Comparison of ENCODE assay signal across 1 mouse cellular context in genomic region chr10:63439694-63440228, GRCm38 (mm10).
A peak's percentile ranks its signal among the peaks of the same experiment; 100 is the strongest.
TF ChIP-seq lines count a peak whose summit lies in the region.

No protein-coding gene starts in this region.

TF ChIP-seq in MEL, 35 proteins besides CTCF, POLR2A, EP300 and RAD21:
- TF ChIP-seq SMC3 (IDR thresholded peaks at IDR 0.05; ENCODE audit: low read depth, low read length) = no peak
- TF ChIP-seq KAT2A (conservative IDR thresholded peaks at IDR 0.05; ENCODE audit: low read depth, low read length) = no peak
- TF ChIP-seq MXI1 (IDR thresholded peaks at IDR 0.05; ENCODE audit: low read depth, low read length) = no peak
- TF ChIP-seq NRF1 (IDR thresholded peaks at IDR 0.05; ENCODE audit: insufficient read depth, low read depth, low read length, poor library complexity, severe bottlenecking) = no peak
- TF ChIP-seq TCF12 (IDR thresholded peaks at IDR 0.05; ENCODE audit: low read depth, low read length) = peak; percentile 63; the same call in 1 of the 2 replicates
- no peak for TF ChIP-seq UBTF (IDR thresholded peaks at IDR 0.05; ENCODE audit: borderline replicate concordance, insufficient read depth, low read depth, low read length)
- no peak for TF ChIP-seq MAFK (IDR thresholded peaks at IDR 0.05; ENCODE audit: borderline replicate concordance, low read depth, low read length)
- peak; percentile 42 for TF ChIP-seq RCOR1 (IDR thresholded peaks at IDR 0.05; ENCODE audit: low read depth, low read length)
- no peak for TF ChIP-seq MAZ (IDR thresholded peaks at IDR 0.05; ENCODE audit: low read depth, low read length)
- no peak for TF ChIP-seq ELF1 (IDR thresholded peaks at IDR 0.05; ENCODE audit: low read depth, low read length)
- TF ChIP-seq CHD1 (IDR thresholded peaks at IDR 0.05; ENCODE audit: low read depth, low read length) = no peak
- TF ChIP-seq GABPA (IDR thresholded peaks at IDR 0.05; ENCODE audit: low read depth, low read length) = no peak
- peak; percentile 75 for TF ChIP-seq ETS1 (IDR thresholded peaks at IDR 0.05; ENCODE audit: low read depth, low read length)
- TF ChIP-seq JUND (IDR thresholded peaks at IDR 0.05; ENCODE audit: low read depth, low read length) = no peak
- no peak for TF ChIP-seq HCFC1 (IDR thresholded peaks at IDR 0.05; ENCODE audit: low read depth, low read length)
- no peak for TF ChIP-seq ZNF384 (IDR thresholded peaks at IDR 0.05; ENCODE audit: low read depth, low read length)
- TF ChIP-seq GATA1 (IDR thresholded peaks at IDR 0.05; ENCODE audit: low read depth, low read length) = peak; percentile 47; the same call in 1 of the 2 replicates
- peak; percentile 20; the same call in 1 of the 2 replicates for TF ChIP-seq TAL1 (IDR thresholded peaks at IDR 0.05; ENCODE audit: low read length)
- no peak for TF ChIP-seq USF1 (IDR thresholded peaks at IDR 0.05; ENCODE audit: low read depth, low read length)
- TF ChIP-seq E2F4 (IDR thresholded peaks at IDR 0.05; ENCODE audit: borderline replicate concordance, low read depth, low read length) = no peak
- peak; percentile 86 for TF ChIP-seq BHLHE40 (IDR thresholded peaks at IDR 0.05; ENCODE audit: borderline replicate concordance, low read depth, low read length)
- 0 out of 2 replicates have a peak, but pooled peaks have one; percentile 29 for TF ChIP-seq TBP (IDR thresholded peaks at IDR 0.05; ENCODE audit: low read depth, low read length)
- no peak for TF ChIP-seq NELFE (IDR thresholded peaks at IDR 0.05; ENCODE audit: low read depth, low read length)
